Mouse (Mus musculus) embryo, embryonic 11 days (tissue): ENCODE results near the gene Dynlt1b.
A peak's percentile ranks its signal among the peaks of the same experiment; 100 is the strongest.
"Not testable (repeated sequence)": the region's sequence is repeated elsewhere in the genome, so short reads cannot be mapped to it uniquely, and the experiment has no call there.

Experiments used
- DNase-seq: peaks from one replicate; pipeline ENCODE4 v3.0.0-alpha.2; 2015

Dynlt1b gene

DNA sequence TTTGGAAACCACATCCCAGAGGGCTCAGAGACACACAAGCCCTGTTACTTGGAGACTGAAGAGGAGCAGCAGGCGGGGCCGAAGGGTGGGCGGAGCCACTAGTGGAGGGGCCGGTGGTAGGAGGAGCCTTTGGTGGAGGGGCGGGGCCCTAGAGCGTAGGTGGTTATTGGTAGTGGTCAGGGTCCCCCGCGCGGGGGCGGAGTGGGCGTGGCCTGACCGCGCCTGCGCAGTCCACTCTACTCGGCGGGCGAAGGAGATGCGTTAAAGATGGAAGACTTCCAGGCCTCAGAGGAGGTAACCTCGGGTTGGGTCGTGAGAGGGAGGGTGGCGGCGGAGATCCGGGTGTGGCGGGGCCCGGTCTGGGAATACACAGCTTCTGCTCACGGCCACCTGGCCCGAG lies at the start of gene Dynlt1b:
TSS of gene Dynlt1b (plus strand) at position 168 of the 400 bp plus-strand sequence.
- DNase-seq = peak; percentile 99

DNA sequence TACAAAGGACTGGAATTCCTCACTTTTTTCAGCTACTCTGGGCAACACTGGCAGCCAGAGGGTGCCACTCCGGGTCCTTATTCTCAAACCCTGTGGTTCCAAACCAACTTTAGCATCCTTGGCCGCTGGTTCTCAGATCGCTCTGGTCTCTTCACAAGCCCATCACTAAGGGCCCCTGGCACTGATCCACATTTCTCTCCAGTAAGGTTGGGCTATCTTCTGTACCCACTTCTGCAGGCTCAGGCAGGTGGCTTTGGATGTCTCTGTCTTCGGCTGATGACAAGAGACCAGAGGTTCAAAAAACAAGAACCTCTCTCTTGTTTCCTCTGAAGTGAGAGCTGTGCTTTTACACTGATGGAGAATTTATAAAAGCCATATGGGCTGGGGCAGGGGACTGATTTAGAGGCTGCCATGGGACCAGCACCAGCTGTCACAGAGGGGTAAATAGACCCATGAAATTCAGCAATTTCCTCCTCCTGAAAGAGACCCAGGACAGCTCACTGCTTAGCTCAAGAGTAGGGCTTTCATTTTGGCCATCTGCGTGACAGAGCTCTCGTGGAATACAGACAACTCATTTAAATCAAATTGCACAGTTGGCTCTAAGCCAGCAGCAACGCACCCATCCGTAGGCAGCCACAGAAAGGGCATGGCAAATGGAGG lies 49.6 kb upstream of the Dynlt1b start:
- not testable (repeated sequence) for DNase-seq

DNA sequence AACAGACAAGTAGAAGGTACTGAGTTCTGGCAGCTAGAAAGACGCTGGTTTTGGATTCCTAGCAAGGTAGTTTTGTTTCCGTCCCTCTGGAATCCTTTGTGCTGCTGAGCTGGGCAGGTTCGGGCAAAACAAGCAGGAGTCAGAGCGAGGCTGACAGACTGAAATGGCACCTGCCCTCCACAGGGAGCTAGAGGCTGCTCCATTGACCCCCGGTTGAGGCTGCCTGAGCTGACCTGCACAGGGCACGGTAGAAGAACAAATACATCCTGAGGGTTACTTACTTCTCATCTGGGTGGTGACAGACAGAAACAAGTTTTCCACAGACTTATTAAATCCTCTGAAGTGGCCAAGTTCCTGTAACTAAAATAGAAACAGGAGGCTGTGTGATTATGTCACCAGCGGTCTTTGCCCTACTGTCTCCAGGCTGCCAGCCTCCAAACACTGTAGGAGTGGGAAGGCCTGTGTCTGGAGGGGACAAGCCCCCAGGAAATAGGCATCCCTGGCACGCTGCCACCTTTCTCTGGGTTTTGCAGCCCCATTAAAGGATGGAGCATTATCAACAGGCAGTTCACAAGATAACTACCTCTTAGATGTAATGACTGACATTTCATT lies 48.7 kb upstream of the Dynlt1b start:
- not testable (repeated sequence) for DNase-seq

GRCm38 (mm10) chr17:6386927-6387326 lies 43.0 kb upstream of the Dynlt1b start:
- not testable (repeated sequence) for DNase-seq

GRCm38 (mm10) chr17:6387380-6387911 lies 42.5 kb upstream of the Dynlt1b start:
- not testable (repeated sequence) for DNase-seq

GRCm38 (mm10) chr17:6389463-6389862 lies 40.4 kb upstream of the Dynlt1b start:
- not testable (repeated sequence) for DNase-seq

GRCm38 (mm10) chr17:6390731-6391130 lies 39.2 kb upstream of the Dynlt1b start:
- DNase-seq = not testable (repeated sequence)

GRCm38 (mm10) chr17:6391736-6392135 lies 38.2 kb upstream of the Dynlt1b start:
- DNase-seq = not testable (repeated sequence)

GRCm38 (mm10) chr17:6392473-6393340 lies 37.2 kb upstream of the Dynlt1b start:
- not testable (repeated sequence) for DNase-seq

DNA sequence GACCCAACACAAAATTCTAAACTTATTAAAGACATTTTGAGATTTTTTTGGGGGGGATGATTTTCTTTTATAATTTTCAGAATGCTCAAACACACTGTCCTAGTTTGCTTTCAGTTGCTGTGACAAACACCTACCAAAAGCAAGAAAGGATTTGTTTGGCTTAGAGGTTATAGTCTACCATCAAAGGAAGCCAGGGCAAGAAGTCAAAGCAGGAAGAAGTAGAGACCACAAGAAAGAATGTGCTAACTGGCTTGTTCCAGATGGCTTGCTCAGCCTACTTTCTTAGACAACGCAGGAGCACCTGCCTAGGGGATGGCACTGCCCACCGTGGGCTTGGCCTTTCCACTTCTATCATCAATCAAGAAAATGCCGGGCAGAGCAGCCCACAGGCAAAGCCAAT lies 31.8 kb upstream of the Dynlt1b start:
- not testable (repeated sequence) for DNase-seq

DNA sequence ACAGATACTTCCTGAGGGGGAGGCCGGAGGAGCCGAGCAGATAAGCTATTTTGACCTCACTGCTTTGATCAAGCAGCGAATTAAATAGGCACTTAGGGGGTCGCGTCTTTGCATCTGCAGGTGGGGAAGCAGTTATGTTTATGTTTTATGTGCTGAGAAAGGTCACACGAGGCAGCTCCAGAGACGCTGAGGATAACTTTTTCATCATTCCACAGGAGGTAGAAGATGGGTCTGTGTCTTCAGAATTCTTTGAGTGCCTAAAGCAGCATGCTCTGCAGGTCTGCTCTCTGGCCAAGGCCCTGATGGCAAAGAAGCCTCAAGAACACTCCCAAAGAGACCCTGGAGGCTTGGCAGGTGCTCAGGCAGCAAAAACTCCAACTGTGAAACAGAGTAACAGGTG lies 31.1 kb upstream of the Dynlt1b start:
- DNase-seq = peak; percentile 0

- DNase-seq = peak; percentile 69
These were observed 30.4 kb upstream of the Dynlt1b start for GRCm38 (mm10) chr17:6399281-6400096.

- DNase-seq = not testable (repeated sequence)
These were observed 29.8 kb upstream of the Dynlt1b start for GRCm38 (mm10) chr17:6400097-6400489.

DNA sequence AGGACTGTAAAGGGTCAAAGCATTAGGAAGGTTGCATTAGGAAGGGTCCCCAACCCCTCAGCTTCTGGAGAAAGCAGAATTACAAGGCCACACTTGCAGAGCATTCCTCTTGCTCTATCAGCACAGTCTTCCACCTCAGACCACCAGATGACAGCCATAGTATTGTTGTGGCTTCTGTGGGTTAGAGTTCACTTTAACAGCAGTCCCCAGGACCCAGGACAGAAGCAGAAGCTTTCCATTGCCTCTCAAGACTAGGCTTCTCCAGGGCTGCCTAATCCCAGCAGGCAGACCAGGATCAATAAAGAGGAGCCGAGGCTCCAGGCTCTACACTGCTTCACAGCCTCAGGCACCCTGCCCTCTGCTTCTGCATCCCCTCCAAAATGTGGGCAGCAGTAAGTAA lies 25.4 kb upstream of the Dynlt1b start:
- peak; percentile 0 for DNase-seq

DNA sequence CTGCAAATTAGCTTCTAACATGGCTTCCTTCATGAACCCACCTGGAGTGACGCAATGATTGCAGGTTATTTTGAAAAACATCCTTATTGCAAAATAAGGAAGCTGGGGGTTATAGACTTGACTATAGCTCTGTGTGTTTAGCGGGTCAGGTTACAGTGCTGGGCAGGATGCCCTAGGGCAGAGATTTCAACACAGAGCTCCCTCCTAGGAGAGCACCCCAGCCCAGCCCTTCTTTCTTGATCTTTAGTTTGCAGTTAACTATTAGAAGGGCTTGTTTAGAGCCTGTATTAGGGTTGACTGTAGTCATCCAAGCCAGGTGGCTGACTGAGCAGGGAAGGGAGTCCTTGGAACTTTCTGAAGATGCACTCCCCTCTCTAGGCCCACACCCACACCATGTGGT lies 22.9 kb upstream of the Dynlt1b start:
- DNase-seq = not testable (repeated sequence)

GRCm38 (mm10) chr17:6410713-6411213 lies 19.1 kb upstream of the Dynlt1b start:
- not testable (repeated sequence) for DNase-seq

- not testable (repeated sequence) for DNase-seq
These were observed 12.8 kb upstream of the Dynlt1b start for GRCm38 (mm10) chr17:6417118-6417517.

GRCm38 (mm10) chr17:6420557-6420956 lies 9.4 kb upstream of the Dynlt1b start:
- DNase-seq = not testable (repeated sequence)

DNA sequence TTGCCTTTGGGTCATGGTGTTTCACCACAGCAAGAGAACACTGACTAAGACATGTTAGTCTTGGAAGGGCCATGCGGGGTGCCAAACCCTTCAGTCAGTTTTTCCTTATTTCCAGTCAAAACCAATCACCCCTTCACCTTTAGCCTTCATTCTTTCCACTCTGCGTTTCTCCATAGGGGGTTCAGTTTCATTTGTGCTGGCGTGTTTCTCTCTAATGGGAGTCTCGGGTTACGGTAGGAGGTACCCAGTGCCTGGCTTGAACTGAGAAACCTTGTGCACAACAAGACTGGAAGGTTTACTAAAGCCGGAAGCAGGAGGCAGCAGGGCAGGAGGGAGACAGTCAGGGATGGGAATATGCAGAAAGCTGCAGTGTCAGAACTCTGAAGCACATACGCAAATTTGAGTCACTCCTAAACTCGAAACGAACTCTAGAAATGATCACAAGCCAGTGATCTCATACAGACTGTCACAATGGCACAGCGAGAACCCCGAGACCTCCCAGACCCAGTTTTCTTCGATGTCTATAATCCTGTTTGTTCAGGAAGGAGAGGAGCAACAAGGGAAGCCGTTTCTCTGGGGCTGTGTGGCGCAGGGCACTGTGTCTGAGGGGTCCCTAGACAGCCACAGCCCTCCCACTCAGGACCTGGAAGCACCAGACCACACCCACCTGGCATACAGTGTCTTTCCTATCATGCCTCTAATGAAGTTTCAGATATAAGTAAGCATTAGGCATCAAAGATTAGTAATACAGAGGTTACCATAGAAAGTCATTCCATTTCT lies 8.2 kb upstream of the Dynlt1b start:
- DNase-seq = peak; percentile 35

DNA sequence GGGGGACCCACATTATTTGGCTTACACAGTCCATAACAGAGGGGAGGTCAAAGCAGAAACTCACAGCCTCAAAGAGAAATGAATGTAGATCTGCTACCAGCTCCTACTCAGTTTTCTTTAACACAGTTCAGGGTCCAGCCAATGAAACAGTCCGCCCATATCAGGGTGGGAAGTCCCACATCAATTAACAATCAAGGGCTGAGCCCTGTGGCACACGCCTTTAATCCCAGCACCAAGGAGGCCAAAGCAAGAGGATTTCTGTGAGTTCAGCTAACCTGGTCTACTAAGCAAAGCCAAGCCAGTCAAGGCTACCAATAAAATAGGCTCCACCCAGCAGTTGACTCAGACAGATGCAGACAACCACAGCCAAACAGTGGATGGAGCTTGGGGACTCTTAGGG lies 7.5 kb upstream of the Dynlt1b start:
- not testable (repeated sequence) for DNase-seq

DNA sequence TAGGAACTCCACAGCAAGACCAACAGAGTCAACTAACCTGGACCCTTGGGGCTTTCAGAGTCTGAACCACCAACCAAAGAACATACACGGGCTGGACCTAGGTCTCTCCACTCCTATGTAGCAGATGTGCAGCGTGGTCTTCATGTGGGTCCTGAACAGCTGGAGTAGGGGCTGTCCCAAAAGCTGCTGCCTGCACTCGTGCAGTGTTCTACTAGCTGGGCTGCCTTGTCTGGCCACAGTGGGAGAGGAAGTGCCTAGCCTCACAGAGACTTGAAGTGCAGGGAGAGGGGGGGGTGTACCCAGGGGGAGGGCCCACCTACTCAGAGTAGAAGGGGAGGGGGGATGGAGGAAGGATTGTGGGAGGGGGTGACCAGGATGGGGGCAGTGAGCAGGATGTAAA lies 7.1 kb upstream of the Dynlt1b start:
- DNase-seq = not testable (repeated sequence)
